Mouse (Mus musculus): ENCODE measurements around the gene Wwox. TPM values are rescaled to one million over a fixed set of nuclear protein-coding genes. Genes with fewer than 3 reads are reported as not detected.

Gene Wwox
- total RNA-seq, 2 experiments from 2014 or later = 4.6 to 4.8 TPM

GRCm38 (mm10) chr8:115173634-115174081, 734.2 kb downstream of the Wwox start:
- DNase-seq = no peak
- intact Hi-C loops (cut with DNase I) = no loop called here

- intact Hi-C loops (cut with DNase I) = no loop called here
- no peak for DNase-seq
These were observed 746.0 kb downstream of the Wwox start for GRCm38 (mm10) chr8:115185431-115185964.

DNA sequence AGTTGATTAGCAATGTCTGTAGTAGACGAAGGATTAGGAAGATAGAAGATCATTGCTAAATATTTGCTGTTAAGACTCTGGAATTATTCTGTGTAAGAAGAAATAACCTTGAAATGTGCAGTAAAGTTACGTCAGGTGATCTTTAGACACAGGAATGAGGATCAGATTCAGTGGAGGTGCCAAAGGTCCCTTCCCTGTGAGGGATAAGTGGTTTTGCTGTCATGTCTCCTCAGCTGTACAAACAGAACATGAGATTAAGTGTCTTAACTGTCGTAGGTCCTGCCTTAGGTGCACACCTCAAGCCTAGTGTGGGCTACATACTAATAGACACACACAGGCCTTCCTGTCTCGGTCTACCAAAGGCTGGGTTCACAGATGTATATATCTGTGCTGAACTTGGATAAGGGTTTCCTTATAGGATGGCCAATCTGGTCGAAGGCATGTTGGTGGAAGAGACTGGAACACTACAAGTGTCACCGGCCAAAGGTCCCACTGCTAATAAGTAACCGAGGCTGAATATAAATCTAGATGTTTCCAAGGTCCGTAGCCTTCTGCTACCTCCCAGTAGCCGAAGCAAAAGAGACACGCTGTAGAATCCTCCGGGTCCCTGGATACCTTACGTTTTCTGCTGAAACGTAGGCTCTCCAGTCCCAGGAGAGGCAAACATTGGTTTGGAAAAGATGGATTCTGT, 746.8 kb downstream of the Wwox start:
- intact Hi-C loops (cut with DNase I) = no loop called here
- no peak for DNase-seq

DNA sequence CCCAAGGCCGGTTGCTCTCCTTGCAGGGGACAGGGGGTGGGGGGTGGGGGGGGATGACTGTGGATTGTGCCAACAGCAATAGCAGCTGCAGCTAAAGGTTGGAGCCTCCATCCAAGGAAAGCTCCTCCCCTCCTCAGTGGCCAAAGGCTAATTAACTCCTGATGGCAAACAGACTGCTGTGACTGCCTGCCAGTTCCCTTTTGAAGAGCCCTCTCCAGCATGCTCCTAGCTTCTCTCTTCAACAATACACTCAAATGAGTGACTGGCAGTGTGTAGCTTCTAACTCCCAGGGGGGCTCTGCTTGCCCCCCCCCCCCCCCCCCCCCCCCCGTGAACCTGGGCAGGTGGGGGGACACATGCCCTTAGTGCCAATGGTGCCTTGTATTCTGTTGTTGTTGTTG, 747.4 kb downstream of the Wwox start:
- DNase-seq = no peak
- intact Hi-C loops (cut with DNase I) = no loop called here

GRCm38 (mm10) chr8:115188446-115188845, 749.0 kb downstream of the Wwox start:
- intact Hi-C loops (cut with DNase I) = no loop called here

GRCm38 (mm10) chr8:115189836-115190235, 750.4 kb downstream of the Wwox start:
- DNase-seq = no peak

More at GRCm38 (mm10) chr8:115188446-115188845, 749.0 kb downstream of the Wwox start:
- no peak for DNase-seq

GRCm38 (mm10) chr8:115193767-115194166, 754.3 kb downstream of the Wwox start:
- intact Hi-C loops (cut with DNase I) = no loop called here
- DNase-seq = no peak

More at GRCm38 (mm10) chr8:115189836-115190235, 750.4 kb downstream of the Wwox start:
- intact Hi-C loops (cut with DNase I) = no loop called here

DNA sequence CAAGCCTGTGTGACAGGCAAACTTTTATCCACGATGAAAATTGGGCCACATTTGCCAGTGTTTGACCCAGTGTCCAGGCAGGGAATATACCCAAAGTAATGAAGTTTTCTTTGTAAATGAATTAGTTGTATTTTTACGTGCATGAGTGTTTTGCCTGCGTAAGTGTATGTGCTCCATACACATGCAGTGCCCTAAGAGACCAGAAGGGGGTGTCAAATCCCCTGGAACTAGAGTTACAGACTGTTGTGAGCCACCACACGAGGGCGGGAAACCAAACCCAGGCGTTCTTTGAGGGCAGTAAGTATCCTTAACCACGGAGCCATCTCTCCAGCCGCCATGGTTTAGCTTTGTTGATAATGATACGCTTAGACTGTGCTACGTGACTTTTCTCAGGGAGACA, 755.9 kb downstream of the Wwox start:
- no peak for DNase-seq
- intact Hi-C loops (cut with DNase I) = no loop called here

- intact Hi-C loops (cut with DNase I) = no loop called here
- no peak for DNase-seq
These were observed 757.4 kb downstream of the Wwox start for GRCm38 (mm10) chr8:115196859-115197258.

DNA sequence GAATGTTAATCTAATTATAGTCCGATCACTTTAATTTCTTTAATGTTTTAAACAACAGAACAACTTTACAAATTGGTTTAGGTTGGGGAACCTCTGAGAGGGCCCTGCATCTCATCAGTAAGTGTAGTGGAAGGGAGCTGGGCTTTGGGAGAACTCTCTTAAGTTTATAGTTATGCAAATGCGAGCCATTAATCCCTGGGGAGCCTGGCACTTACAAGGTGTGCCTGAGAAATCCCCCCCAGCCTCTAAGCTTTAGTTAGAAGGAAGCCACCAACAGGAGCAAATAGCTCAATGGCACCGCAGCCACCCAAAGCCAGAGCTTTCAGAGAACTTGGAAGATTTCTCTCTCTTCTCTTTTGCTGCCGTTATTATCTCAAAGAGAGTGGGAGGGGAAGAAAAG, 759.7 kb downstream of the Wwox start:
- intact Hi-C loops (cut with DNase I) = no loop called here
- no peak for DNase-seq

GRCm38 (mm10) chr8:115199616-115200150, 760.2 kb downstream of the Wwox start:
- intact Hi-C loops (cut with DNase I) = no loop called here
- DNase-seq = no peak

- intact Hi-C loops (cut with DNase I) = no loop called here
These were observed 762.3 kb downstream of the Wwox start for GRCm38 (mm10) chr8:115201726-115202125.

GRCm38 (mm10) chr8:115207480-115207879, 768.0 kb downstream of the Wwox start:
- intact Hi-C loops (cut with DNase I) = no loop called here

More at GRCm38 (mm10) chr8:115201726-115202125, 762.3 kb downstream of the Wwox start:
- DNase-seq = no peak

DNA sequence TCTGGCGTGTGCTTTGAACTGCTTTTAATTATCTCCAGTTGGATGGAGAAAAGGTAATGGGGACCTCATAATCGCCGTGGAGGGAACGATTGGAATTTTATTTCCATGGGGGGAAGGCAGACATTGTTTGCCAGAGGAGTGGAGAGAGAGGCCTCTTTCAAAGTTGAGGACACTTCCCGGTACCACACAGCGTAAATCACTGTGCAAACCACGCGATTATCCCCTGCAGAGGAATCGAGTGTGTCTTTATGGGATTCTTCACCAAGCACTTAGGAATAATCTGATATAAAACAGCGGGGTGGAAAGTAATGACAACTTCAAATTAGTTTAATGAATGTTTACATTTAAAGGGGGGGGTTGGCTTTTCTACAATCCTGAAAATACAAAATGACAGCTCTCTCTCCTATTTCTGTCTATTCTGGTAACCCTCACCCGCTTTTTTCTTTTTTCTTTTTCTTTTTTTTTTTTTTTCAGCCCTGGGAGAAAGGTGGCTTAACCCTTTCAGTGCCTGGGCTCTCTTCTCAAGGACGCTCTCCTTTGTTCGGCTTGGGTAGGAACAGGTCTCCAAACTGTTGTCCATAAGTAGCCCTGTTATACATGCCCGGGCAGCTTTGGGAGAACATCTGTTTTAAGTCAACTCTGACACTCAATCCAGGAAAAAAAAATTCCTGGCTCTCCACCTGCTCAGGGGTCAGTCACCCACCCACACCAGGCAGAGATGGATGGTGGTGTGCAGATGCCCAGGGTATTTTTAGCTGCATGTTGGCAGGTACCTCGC, 769.1 kb downstream of the Wwox start:
- intact Hi-C loops (cut with DNase I) = no loop called here
- no peak for DNase-seq

More at GRCm38 (mm10) chr8:115207480-115207879, 768.0 kb downstream of the Wwox start:
- DNase-seq = no peak

DNA sequence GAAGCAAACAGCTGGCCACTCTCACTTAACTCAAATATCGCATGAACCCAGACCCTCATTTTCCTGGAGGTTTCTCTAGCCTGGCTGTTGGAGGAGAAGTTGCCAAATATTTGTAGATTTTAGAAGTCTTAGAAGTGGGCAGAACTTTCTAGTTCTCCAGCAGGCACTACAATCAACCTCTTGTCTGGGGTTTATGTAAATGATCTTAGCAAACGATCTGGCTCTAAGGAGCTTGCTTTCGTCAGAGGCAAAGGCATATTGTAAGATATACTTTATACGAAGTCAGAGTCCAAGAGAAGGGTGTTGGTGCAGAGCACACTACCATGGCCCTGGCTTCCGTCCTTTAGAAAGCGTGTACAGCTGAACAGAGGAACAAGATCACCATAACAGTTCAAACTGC, 770.6 kb downstream of the Wwox start:
- no peak for DNase-seq

DNA sequence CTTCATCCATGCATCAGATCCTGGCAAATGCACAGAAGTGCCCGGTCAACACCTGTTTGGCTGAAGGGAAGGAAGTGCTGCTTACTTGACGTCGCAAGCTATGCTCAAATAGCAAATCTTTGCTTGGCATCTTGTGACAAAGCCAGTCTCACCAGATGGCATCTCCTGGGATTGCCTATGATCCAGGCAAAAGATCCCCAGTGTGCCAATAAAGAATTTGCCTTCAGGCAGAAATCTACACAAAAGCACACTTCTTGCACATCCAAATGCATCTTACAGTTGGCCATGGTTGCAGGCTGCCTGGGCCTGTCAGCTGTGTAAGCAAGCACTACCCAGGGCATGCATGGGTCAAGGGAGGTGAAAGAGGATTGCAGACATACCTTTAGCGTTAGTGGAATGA, 773.7 kb downstream of the Wwox start:
- intact Hi-C loops (cut with DNase I) = no loop called here
- no peak for DNase-seq

More for the DNA sequence above, 770.6 kb downstream of the Wwox start:
- intact Hi-C loops (cut with DNase I) = no loop called here

DNA sequence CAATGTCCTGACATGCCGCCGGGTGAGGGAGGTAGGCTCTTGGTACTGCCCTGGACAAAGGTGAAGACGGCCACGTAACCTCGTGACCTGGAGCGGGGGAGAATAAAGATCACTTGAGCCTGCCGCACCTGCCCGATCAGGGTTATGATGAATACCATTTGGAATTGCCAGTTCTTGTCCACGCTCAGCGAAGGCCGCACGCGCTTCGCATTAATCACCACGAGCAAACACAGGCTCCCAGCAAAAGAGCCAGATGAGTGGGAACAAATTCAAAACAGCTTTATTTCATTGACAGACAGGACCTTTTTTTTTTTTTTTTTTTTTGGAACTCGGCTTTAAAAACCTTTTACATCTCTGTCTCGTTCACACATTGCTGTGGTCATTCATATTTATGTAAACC, 775.4 kb downstream of the Wwox start:
- no peak for DNase-seq
- intact Hi-C loops (cut with DNase I) = no loop called here

DNA sequence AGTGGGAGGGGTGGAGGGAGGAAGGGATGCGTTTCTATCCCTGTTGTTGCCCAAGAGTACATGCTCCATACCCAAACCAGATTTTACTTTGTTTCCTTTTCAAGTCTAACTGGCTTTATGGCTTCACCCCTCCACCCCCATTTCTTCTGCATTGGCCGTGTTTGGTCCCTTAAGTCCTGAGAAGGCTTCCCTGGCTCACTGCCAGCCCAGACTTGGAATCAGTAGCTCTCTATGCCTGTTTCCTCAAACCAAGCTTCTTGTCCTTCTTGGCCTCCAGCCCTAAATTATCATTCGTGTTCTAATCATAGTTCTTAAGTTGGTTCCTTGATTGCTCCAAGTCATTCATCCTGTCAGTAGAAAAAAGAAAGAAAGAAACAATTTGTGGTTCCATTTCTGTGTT, 777.3 kb downstream of the Wwox start:
- no peak for DNase-seq
- intact Hi-C loops (cut with DNase I) = no loop called here

GRCm38 (mm10) chr8:115222545-115222944, 783.1 kb downstream of the Wwox start:
- intact Hi-C loops (cut with DNase I) = no loop called here
- no peak for DNase-seq

DNA sequence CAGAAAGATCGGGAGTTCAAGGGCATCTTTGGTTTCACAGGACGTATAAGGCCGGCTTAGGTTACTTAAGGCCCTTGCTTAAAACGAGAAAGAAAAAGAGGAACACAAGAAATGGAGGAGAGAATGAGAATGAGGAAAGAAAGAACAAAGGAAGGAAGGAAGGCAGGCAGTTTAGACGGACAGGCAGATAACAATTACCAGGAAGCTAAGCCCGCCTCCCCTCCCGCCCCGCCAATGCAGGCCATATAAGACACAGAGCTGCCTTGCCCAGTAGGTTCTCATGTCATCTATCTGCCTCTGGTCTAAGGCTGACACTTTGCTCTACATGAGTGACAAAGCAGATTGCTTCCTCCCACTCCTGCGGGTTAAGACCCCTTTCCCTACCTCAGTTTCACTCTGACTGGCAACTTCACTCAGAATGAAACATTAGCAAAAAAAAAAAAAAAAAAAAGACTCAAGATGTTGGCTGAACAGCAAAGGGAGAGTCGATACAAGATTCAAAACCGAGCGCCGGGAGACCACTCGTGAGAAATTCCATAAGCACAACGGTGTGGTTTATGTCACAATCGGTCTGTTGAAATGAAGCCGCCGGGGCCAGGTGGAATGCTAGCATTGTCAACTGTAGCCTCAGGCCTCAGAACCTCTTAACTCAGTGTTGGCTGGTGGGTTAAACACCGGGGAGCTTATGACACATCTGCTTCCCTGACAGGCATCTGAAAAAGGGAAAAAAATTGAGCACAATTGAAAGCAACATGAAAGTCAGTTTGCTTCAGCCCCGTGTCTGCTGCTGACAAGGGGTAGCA, 787.5 kb downstream of the Wwox start:
- DNase-seq = no peak
- intact Hi-C loops (cut with DNase I) = no loop called here

- intact Hi-C loops (cut with DNase I) = no loop called here
- DNase-seq = no peak
These were observed 789.4 kb downstream of the Wwox start for GRCm38 (mm10) chr8:115228903-115229302.

Data from heart, postnatal 36 days (tissue).